Mouse (Mus musculus): Measurements from ENCODE around the gene Rapgef6.

The Rapgef6 gene

DNA sequence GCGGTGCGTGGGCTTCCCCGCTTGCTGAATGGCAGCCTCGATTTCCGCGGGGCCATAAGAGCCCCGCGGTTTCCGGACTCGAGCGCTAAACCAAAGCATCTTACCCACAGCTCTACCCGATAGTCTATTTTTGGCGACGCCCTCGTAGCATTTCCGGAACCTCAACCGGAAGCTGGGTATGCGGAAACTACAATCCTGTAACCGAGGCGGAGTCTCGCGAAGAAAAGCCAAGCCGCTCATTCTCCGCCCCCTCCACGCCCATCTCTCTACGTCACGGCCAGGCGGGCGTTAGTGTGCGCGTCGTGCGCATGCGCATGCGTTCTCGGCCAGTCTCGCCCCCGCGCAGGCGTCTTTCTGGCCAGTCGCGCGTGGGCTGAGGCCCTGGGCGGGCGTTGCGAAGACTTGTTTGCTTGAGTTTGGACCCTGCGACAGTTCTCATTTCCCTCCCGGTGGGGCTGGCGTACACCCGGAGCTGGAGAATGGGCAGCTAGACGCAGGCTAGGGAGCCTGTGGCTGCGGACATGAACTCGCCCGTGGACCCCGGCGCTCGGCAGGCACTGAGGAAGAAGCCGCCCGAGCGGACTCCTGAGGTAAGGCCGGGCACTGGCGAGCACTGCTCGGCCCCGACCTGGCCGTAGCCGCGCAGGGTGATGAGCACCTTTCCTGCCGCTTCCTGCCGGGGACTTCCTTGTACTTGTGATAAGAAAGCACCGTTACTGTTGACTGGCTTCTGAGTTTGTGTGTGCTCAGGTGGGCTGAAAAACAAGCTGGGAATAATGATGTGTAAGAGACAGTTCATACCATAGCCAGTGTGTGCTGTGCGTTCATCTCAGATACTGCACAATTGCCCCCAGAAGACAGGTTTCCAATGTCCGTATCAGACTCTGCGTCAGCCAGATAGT is at the start of gene Rapgef6:
TSS of gene Rapgef6 (plus strand) at position 319 of the 902 bp plus-strand sequence.
- no peak for TF ChIP-seq GATA4 (IDR thresholded peaks at IDR 0.05; ENCODE audit: insufficient replicate concordance, low read length)

DNA sequence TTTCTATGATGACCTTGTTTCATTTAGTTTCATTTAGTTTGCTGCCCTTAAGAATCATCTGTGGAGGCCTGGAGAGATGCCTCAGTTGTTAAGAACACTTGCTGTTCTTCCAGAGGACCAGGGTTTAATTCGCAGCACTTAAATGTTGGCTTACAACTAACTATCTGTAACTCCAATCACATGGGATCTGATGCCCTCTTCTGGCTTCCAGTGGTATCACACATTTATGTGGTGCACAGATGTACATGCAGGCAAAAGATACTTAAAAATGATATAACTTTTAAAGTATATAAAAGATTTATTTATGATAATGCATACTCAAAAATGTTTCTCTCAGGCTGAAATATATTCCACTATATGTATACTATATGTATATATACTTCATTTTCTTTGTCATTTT is 44.2 kb upstream of the Rapgef6 start:
- no peak for TF ChIP-seq GATA4 (IDR thresholded peaks at IDR 0.05; ENCODE audit: insufficient replicate concordance, low read length)

DNA sequence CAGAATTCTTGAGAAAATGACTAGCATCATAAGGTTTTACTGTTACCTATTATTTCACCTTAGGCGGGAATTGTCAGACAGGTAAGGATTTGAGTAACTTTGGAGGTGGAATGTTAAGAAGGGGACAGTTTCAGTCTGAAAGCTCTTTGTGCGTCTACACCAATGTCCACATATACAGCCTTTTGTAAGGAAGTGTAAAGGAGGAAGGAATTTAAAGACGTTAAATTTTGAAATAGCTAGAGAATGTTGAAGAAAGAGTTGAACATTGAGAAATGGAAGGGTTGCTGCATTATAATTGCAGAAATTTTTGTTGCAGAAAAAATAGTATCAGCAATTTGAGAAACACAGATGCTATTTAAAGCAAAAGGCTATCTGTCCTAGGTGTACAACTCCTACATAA is 36.6 kb upstream of the Rapgef6 start:
- no peak for TF ChIP-seq GATA4 (IDR thresholded peaks at IDR 0.05; ENCODE audit: insufficient replicate concordance, low read length)

DNA sequence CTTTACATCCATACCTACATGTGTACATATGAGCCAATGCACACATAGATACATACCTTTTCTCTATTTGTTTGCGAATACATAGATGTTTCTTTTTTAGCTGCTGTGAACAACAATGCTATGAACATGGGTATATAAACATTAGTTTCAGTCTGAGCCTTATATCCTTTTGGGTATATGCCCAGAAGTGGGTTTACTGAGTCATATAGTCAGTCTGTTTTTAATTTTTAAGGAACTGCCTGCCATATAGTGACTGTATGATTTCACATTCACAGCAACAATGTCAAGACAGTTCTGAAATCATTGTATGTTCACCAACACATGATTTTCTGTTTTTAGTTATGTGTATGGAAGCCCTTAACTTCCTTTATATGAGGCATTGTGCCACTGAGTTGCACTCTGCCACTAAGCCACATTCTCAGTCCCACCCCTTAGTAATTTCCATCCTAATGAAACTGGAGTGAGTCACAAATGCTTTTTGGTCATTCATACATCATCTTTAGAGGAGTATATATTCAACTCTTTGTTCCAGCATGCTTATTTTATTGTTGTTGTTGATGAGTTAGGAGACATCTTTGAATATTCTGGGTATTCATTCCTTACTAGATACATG is 30.6 kb upstream of the Rapgef6 start:
- no peak for TF ChIP-seq GATA4 (IDR thresholded peaks at IDR 0.05; ENCODE audit: insufficient replicate concordance, low read length)

DNA sequence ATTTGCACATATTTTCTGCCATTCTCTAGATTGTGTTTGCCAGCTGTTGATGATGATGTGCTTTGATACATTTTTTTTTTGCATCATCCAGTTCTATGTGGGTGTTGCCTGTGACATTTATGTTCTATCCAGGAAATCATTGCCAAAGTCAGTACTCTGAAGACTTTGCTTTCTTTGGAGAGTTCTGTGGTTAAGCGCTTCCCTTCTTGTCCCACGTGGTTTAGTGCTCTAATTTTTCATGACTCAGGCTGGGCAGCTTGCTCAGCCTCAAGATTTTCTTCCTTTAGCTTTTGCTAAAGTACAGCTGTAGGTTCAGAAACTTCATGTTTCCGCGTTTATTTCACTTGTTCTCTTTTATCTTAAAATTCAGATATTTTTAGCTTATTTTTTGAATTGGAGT is 30.1 kb upstream of the Rapgef6 start:
- TF ChIP-seq GATA4 (IDR thresholded peaks at IDR 0.05; ENCODE audit: insufficient replicate concordance, low read length): no peak

DNA sequence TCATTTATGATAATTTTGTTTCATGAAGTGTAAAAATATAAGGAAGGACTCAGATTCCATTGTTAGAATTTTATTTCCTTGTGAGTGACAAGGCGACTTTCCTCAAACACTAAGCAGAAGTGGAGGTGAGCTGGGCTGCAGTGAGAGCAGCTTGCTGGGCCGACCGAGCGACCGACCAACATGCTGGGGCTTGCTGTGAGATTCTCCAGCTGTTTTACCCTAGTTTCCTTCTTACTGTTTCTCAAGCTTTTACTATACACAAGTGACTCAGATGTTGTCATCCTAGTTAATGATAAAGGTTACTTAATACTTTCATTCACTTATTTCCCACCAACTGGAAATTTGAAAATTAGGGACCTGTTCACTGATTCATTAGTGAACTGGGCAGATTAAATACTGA is 22.8 kb upstream of the Rapgef6 start:
- TF ChIP-seq GATA4 (IDR thresholded peaks at IDR 0.05; ENCODE audit: insufficient replicate concordance, low read length): no peak

DNA sequence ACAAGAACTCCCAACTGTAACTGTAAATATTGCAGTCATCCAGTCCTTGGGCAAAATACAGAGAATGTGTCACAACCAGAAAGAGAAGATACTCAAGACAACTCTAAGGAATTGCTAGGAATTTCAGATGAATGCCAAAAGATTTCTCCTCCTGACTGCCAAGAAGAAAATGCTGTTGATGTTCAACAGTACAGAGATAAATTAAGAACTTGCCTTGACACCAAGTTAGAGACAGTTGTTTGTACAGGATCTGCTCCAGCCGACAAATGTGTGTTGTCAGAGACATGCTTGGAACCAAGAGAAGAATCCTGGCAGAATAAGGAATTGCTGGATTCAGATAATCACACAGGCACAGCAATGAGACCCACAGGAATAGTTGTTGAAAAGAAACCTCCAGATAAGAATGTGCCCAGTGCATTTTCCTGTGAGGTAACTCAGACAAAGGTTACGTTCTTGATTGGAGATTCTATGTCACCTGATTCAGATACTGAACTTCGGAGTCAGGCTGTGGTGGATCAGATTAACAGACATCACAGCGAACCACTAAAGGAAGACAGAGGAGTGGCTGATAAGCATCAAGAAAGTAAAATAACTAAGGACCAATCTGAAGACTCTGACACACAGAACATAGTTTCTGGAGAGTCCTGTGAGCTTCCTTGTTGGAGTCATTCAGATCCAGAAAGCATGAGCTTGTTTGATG is 20.0 kb upstream of the Rapgef6 start:
- no peak for TF ChIP-seq GATA4 (IDR thresholded peaks at IDR 0.05; ENCODE audit: insufficient replicate concordance, low read length)

DNA sequence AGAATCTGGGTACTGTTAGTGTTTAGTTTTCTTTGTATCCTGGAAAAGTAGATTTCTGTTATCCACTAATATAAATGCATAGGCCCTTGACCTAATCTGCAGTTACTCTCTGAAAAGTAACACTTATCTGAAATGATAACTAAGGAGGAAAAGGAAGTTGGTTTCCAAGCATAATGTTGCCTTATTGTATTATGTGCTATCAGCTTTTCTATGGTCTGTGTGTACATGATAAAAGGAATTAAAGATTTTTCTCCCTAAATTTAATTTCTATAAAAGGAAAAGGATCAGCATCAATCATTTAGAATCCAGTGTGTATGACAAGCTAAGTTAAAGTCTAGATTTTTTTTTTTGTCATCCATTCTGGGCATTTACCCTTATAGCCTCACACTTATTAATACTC is 9.1 kb upstream of the Rapgef6 start:
- TF ChIP-seq GATA4 (IDR thresholded peaks at IDR 0.05; ENCODE audit: insufficient replicate concordance, low read length): peak; percentile 80

DNA sequence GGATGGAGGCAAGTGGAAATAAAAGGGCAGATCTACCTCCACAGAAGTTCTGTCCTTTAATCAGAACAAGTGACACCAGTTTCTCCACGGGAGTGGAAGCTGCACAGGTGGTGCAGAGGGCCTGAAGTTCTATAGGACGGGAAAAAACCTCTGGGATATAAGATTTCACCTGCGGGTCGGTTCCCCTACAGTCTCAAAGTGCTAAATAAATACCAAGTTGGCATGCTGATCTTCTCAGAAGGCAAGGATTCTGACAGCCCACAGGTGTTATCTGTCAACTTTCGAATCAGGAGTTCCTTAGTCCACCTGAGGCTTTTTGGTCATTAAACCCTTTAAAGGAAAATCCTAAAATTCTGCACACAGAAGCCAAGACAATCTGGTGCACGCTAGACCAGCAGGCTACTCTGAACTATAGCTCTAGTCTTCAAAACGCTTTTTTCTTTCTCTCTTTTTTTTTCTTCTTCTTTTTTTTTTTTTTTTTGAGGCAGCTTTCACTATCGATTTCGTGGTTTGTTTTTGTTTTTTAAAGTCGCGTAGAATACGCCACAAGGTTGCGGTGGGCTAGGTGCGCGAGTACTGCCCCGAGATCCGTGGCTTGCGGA is 619 bp upstream of the Rapgef6 start:
- no peak for TF ChIP-seq GATA4 (IDR thresholded peaks at IDR 0.05; ENCODE audit: insufficient replicate concordance, low read length)

DNA sequence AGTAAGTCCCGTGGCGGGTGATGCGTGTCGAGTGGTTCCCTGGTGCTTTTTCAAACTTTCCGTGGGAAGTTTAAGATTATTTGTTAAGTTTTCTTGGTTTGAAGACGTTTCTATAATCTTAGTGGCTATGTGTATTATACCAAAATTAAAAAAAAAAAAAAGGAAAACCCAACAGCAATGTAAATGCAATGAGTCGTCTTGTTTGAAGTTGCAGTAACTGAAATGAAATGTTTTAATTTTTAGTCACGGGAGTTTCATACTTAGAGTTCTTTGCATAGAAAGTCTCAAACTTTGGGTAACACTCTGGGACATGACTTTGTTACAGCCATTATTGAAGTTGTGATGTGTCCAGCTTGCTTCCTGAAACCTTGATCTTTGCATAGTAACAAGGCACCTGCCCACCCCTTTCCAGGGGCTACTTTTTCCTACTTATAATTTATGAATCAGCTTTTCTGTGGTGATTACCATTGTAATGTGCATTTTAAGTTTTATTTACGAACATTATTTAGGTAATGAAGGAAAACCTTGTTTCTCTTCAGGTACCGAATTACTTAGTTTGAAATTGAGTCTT is 869 bp downstream of the Rapgef6 start:
- no peak for TF ChIP-seq GATA4 (IDR thresholded peaks at IDR 0.05; ENCODE audit: insufficient replicate concordance, low read length)

DNA sequence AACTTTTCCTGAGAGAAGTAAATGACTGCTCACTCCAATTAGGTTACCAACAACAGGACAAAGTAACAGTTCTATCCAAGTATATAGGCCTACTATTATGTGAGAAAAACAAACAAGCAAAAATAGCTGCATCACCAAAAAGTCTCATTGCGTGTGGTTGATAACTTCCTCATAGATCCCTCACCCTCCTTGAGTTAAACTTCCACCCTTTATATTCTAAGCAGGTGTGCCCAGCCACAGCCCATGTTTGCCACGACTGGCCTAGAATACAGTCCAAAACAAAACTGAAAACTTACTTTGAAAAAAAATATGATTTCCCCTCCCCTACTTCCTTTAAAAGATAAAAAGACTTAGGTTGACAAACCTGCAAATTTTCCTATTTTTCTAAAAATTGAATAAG is 5.4 kb downstream of the Rapgef6 start:
- no peak for TF ChIP-seq GATA4 (IDR thresholded peaks at IDR 0.05; ENCODE audit: insufficient replicate concordance, low read length)

DNA sequence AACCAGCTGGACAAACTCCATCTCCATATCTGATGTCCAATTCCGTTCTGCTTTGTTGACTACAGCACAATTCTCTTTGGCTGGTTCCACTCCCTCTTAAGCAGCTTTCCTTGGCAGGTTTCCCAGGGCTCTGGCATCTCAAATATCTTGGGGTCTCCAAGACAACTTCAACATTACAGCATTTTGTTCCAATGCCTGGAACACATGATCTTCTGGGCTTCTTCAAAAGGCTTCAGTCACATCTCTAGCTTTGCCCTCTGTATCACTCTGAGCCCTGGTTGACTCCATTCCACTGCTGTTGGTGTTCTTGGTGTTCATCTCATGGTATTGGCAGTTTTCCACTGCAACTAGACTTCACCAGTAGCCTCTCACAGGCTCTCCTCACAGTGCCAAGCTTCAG is 7.7 kb downstream of the Rapgef6 start:
- no peak for TF ChIP-seq GATA4 (IDR thresholded peaks at IDR 0.05; ENCODE audit: insufficient replicate concordance, low read length)

DNA sequence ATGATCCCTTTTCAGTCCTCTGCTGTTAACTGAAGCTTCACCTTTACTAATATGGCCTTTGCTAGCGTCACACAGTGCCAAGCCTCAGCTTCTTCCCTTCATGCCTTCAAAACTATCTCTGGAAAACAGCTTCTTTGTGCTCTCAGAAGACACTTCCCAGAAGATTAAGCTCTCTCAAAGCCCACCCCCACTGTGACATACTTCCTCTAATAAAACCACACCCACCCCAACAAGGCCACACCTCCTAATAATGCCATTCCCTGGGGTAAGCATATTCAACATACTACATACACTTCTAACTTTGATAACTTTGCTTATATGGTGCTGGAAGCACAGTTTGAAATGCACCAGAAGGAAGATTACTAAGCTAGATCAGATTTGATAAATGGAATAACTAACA is 8.3 kb downstream of the Rapgef6 start:
- no peak for TF ChIP-seq GATA4 (IDR thresholded peaks at IDR 0.05; ENCODE audit: insufficient replicate concordance, low read length)

DNA sequence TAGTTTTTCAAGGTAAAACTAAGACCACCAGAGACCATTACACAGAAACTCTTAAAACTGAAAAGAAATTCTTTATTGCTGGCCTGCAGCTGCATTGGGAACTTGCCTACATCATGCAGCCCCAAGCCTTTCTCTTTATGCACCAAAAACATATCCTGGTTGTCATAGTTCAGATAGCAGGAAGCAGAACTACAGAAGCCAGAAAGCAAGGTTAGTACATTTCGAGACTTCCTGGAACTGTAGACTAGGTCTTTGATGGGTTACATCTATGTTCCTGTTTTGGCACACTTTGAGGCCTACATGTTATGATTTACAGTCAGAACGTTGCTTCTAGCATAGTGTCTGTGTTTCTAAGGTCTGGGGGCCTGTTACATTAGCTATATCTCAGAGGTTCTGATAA is 11.2 kb downstream of the Rapgef6 start:
- TF ChIP-seq GATA4 (IDR thresholded peaks at IDR 0.05; ENCODE audit: insufficient replicate concordance, low read length): no peak

DNA sequence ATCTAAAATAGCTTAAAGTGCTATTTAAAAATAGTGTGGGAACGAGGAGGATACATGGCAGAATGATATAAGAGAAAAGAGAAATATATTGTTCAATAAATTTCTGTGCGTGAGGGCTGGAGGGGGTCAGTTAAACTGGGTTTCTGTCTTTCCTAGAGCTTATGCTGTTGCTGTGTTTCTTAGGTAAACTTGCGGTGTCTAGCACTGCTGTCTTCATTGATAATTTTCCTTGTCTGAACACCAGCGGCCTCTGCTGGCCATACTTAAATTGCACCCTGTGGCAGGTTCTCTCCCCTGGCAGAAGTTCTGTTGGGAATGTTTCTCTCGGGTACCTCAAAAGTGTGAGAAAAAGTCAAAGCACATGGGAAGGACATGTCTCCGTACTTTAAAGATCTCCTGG is 12.2 kb downstream of the Rapgef6 start:
- TF ChIP-seq GATA4 (IDR thresholded peaks at IDR 0.05; ENCODE audit: insufficient replicate concordance, low read length): no peak

Measured in liver, adult (tissue).